Mouse (Mus musculus) adipocyte (in vitro differentiated cells): ENCODE measurements around the gene Tmub1.

Source experiments
- DNase-seq: peaks from one replicate; pipeline ENCODE4 v3.0.0-alpha.2; 2016; ENCODE audit warnings: low spot score

Tmub1 gene

GRCm38 (mm10) chr5:24447624-24448298, at the start of gene Tmub1:
Gene Tmub1, minus strand, starts transcription at chr5:24447854.
- peak; percentile 70 for DNase-seq

GRCm38 (mm10) chr5:24496756-24497155, 49.1 kb upstream of the Tmub1 start:
- DNase-seq, result no peak

- no peak for DNase-seq
Observed at GRCm38 (mm10) chr5:24495019-24495418, 47.4 kb upstream of the Tmub1 start.

- DNase-seq, result peak; percentile 93
Observed at GRCm38 (mm10) chr5:24492546-24493285, 45.1 kb upstream of the Tmub1 start.

- DNase-seq, result no peak
Observed at GRCm38 (mm10) chr5:24490413-24490920, 42.8 kb upstream of the Tmub1 start.

GRCm38 (mm10) chr5:24486738-24487137, 39.1 kb upstream of the Tmub1 start:
- DNase-seq, result no peak

- DNase-seq, result peak; percentile 96
Observed at GRCm38 (mm10) chr5:24486097-24486496, 38.4 kb upstream of the Tmub1 start.

GRCm38 (mm10) chr5:24484963-24485362, 37.3 kb upstream of the Tmub1 start:
- no peak for DNase-seq

GRCm38 (mm10) chr5:24483326-24483725, 35.7 kb upstream of the Tmub1 start:
- peak; percentile 81 for DNase-seq

GRCm38 (mm10) chr5:24482247-24483079, 34.8 kb upstream of the Tmub1 start:
- DNase-seq, result no peak

GRCm38 (mm10) chr5:24481647-24482046, 34.0 kb upstream of the Tmub1 start:
- DNase-seq, result peak; percentile 83

GRCm38 (mm10) chr5:24477909-24478308, 30.3 kb upstream of the Tmub1 start:
- DNase-seq, result no peak

GRCm38 (mm10) chr5:24475476-24476241, 28.0 kb upstream of the Tmub1 start:
- peak; percentile 58 for DNase-seq

- DNase-seq, result no peak
Observed at GRCm38 (mm10) chr5:24474723-24475261, 27.1 kb upstream of the Tmub1 start.

- DNase-seq, result no peak
Observed at GRCm38 (mm10) chr5:24474025-24474722, 26.5 kb upstream of the Tmub1 start.

- no peak for DNase-seq
Observed at GRCm38 (mm10) chr5:24472884-24473619, 25.4 kb upstream of the Tmub1 start.

GRCm38 (mm10) chr5:24470600-24470999, 22.9 kb upstream of the Tmub1 start:
- DNase-seq, result peak; percentile 78

- no peak for DNase-seq
Observed at GRCm38 (mm10) chr5:24466762-24467161, 19.1 kb upstream of the Tmub1 start.

- no peak for DNase-seq
Observed at GRCm38 (mm10) chr5:24455613-24456012, 8.0 kb upstream of the Tmub1 start.

GRCm38 (mm10) chr5:24455076-24455475, 7.4 kb upstream of the Tmub1 start:
- no peak for DNase-seq
